Mouse (Mus musculus): ENCODE results near the gene Gna15.

DNA sequence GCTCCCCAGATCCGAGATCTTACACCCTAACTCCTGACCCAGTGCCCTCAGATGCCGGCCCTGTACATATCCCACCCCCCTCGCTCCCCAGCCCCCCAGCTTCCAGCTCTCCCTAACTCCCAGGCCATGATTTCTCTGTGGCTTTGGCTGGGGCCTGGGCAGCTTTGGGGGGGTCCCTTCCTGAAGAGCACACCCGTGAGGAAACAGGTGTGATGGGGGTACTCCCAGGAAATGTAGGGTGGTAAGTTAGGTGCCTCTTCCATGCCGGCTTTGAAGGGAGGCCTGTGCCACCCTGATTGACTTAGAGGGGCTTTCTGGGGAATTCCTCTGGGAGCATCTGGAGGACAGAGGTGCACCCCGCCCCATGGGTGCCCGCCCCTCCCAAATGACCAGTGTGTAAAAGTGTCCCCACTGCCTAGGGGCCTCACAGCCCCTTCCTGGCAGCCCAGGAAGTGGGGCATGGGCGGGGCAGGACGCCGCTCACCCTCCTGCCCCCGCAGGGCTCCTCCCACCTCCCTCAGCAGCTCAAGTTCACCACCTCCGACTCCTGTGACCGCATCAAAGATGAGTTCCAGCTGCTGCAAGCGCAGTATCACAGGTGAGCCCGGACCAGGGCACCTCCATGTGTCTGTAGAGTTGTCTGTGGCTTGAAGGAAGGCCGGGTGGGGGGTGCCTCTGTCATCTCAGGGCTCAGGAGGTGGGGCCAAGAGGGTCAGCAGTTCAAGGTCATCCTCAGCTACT lies 36.9 kb upstream of the Gna15 start:
- TF ChIP-seq POLR2A (IDR thresholded peaks at IDR 0.05; ENCODE audit: borderline replicate concordance, insufficient read depth, low read length) (no peak), CTCF (IDR thresholded peaks at IDR 0.05; ENCODE audit: borderline replicate concordance, insufficient read depth, low read depth, low read length) (no peak)

Data from cerebellum, adult 2 months (tissue).